Mouse (Mus musculus): ENCODE measurements around the gene Arl5a. TPM values are rescaled to one million over a fixed set of nuclear protein-coding genes. Genes with fewer than 3 reads are reported as not detected.

The Arl5a gene
- polyA plus RNA-seq, 2 experiments from 2014 or later, result 23.6 to 34.3 TPM

DNA sequence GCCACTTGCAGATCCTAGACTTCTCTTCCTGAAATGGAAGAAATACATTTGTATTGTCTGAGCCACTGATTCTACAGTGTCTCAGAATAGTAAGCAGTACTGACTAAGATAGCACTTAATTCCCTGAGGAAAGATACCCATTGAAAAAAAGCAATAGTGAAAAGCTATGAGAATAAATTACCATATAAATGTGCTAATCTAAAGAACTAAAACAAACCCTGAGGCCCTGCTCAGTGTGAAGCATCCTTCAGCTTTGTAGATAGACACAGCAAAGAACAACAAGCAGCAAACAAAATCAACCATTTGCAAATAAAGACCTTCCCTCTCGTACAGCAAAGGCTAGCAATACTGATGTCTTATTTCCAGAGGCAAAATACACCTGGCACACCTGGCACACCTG is 65.0 kb downstream of the Arl5a start:
- ATAC-seq, result no peak

- no peak for ATAC-seq
Measured at GRCm38 (mm10) chr2:52358156-52358555, 66.5 kb downstream of the Arl5a start.

DNA sequence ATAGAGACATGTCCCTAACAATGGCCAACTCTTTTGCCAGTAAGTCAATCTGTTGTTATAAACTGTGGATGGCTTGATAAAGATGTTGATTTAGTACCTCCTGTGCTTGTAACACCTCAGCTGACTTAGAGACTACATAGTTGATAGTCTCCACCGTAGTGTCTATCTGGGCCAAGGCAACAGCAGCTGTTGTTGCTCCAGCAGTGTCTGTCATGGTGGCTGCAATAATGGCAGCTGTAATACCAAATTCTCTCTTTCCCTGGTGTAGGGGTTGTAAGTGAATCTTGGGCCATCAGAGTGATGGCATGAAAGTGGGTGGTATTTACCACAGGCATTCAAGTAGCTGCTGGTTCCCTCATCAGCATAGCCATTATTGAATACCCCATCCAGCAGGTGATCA is 73.7 kb downstream of the Arl5a start:
- ATAC-seq, result no peak

Other genes starting within 250 kb of the Arl5a start
- 10 to 100 TPM; 24.7 to 38.1 TPM for gene Neb, start 46.4 kb downstream of the Arl5a start, polyA plus RNA-seq (2017; shearing (Covaris generic))